Mouse (Mus musculus) splenic B cell, adult 2 months (primary cell): ENCODE results near the gene Phactr1.

Source experiments
- DNase-seq: peaks from one replicate; pipeline ENCODE4 v3.0.0-alpha.2; 2011; ENCODE audit warnings: low read depth, low spot score
- H3K27me3 ChIP-seq: 2 replicates; pipeline ENCODE4 v1.6.1; 2012; ENCODE audit warnings: mild to moderate bottlenecking, low read length, moderate library complexity, mixed read lengths; ENCODE audit not compliant: control insufficient read depth, poor library complexity, insufficient read depth, severe bottlenecking
- H3K36me3 ChIP-seq: 2 replicates; pipeline ENCODE4 v1.6.1; 2012; ENCODE audit warnings: mild to moderate bottlenecking, low read length, moderate library complexity, mixed read lengths; ENCODE audit not compliant: control insufficient read depth, poor library complexity, insufficient read depth, severe bottlenecking

Phactr1 gene

GRCm38 (mm10) chr13:42724011-42724410 is 43.6 kb downstream of the Phactr1 start:
- Histone ChIP-seq H3K36me3 (no peaks in the 10 kb centered on the region), H3K27me3 (no peaks in the 10 kb centered on the region)
- no peak for DNase-seq

- no peaks in the 10 kb centered on the region for H3K36me3 ChIP-seq
- no peaks in the 10 kb centered on the region for H3K27me3 ChIP-seq
- DNase-seq = no peak
Measured at GRCm38 (mm10) chr13:42725709-42726231, 45.3 kb downstream of the Phactr1 start.

GRCm38 (mm10) chr13:42737486-42737885 is 57.1 kb downstream of the Phactr1 start:
- DNase-seq = no peak
- no peaks in the 10 kb centered on the region for H3K27me3 ChIP-seq
- H3K36me3 ChIP-seq = no peaks in the 10 kb centered on the region

GRCm38 (mm10) chr13:42738152-42738551 is 57.7 kb downstream of the Phactr1 start:
- no peak for DNase-seq
- Histone ChIP-seq H3K27me3 (no peaks in the 10 kb centered on the region), H3K36me3 (no peaks in the 10 kb centered on the region)

GRCm38 (mm10) chr13:42742226-42742625 is 61.8 kb downstream of the Phactr1 start:
- no peak for DNase-seq
- no peaks in the 10 kb centered on the region for H3K36me3 ChIP-seq
- H3K27me3 ChIP-seq = no peaks in the 10 kb centered on the region

GRCm38 (mm10) chr13:42744467-42744866 is 64.0 kb downstream of the Phactr1 start:
- Histone ChIP-seq H3K36me3 (no peaks in the 10 kb centered on the region), H3K27me3 (no peaks in the 10 kb centered on the region)
- DNase-seq = no peak

GRCm38 (mm10) chr13:42757654-42758400 is 77.4 kb downstream of the Phactr1 start:
- DNase-seq = no peak
- no peaks in the 10 kb centered on the region for H3K36me3 ChIP-seq

GRCm38 (mm10) chr13:42759170-42759569 is 78.7 kb downstream of the Phactr1 start:
- Histone ChIP-seq H3K36me3 (no peaks in the 10 kb centered on the region), H3K27me3 (no peaks in the 10 kb centered on the region)
- DNase-seq = no peak

More at GRCm38 (mm10) chr13:42757654-42758400, 77.4 kb downstream of the Phactr1 start:
- no peaks in the 10 kb centered on the region for H3K27me3 ChIP-seq

- no peak for DNase-seq
- no peaks in the 10 kb centered on the region for H3K27me3 ChIP-seq
- H3K36me3 ChIP-seq = no peaks in the 10 kb centered on the region
Measured at GRCm38 (mm10) chr13:42760907-42761544, 80.6 kb downstream of the Phactr1 start.

- no peak for DNase-seq
- Histone ChIP-seq H3K27me3 (no peaks in the 10 kb centered on the region), H3K36me3 (no peaks in the 10 kb centered on the region)
Measured at GRCm38 (mm10) chr13:42772314-42772713, 91.9 kb downstream of the Phactr1 start.

- H3K36me3 ChIP-seq = no peaks in the 10 kb centered on the region
- no peaks in the 10 kb centered on the region for H3K27me3 ChIP-seq
- DNase-seq = no peak
Measured at GRCm38 (mm10) chr13:42774040-42774439, 93.6 kb downstream of the Phactr1 start.

- H3K27me3 ChIP-seq = no peaks in the 10 kb centered on the region
- no peak for DNase-seq
- H3K36me3 ChIP-seq = no peaks in the 10 kb centered on the region; the same call in 1 of the 2 replicates
Measured at GRCm38 (mm10) chr13:42782151-42782550, 101.7 kb downstream of the Phactr1 start.

GRCm38 (mm10) chr13:42789221-42789620 is 108.8 kb downstream of the Phactr1 start:
- no peaks in the 10 kb centered on the region for H3K36me3 ChIP-seq
- H3K27me3 ChIP-seq = no peaks in the 10 kb centered on the region
- no peak for DNase-seq

- no peaks in the 10 kb centered on the region for H3K36me3 ChIP-seq
- no peaks in the 10 kb centered on the region for H3K27me3 ChIP-seq
- DNase-seq = peak; percentile 28
Measured at GRCm38 (mm10) chr13:42792279-42792678, 111.9 kb downstream of the Phactr1 start.

- no peaks in the 10 kb centered on the region for H3K27me3 ChIP-seq
- no peaks in the 10 kb centered on the region for H3K36me3 ChIP-seq
- no peak for DNase-seq
Measured at GRCm38 (mm10) chr13:42800523-42800922, 120.1 kb downstream of the Phactr1 start.
